Mouse (Mus musculus) right cerebral cortex, adult 18-20 months (tissue): ENCODE data around the gene Stxbp1.
"Not testable (repeated sequence)": the region's sequence is repeated elsewhere in the genome, so short reads cannot be mapped to it uniquely, and the experiment has no call there.

Experiments
- DNase-seq: peaks from one replicate; pipeline ENCODE4 v3.0.0; 2022; ENCODE audit warnings: mixed read lengths

Gene Stxbp1

GRCm38 (mm10) chr2:32870275-32871100 lies 23.4 kb upstream of the Stxbp1 start:
- no peak for DNase-seq

DNA sequence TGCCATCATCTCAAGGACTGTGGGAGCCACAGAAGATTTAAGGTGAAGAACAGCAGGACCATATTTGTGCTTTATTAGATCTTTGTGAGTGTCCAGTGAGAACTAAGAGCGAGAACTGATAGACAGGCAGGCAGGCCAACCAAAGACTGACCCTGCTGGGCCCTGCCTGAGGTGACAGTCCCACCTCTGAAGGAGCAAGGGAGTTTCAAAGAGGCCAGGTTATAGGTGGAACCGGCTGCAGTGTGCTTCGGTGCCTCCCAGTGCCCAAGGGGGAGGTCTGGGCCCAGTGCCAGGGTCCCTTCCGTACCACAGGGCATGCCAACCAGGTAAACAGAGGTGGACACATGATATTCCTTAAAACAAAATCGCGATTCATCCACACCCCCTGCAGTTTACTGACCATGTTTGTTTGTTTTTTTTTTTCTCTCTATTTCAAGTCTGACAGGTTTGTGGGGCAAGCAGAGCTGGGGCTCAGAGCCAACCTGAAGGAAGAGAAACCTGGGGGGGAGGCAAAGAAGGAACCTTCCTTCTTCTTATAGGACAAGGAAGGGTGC lies 22.8 kb upstream of the Stxbp1 start:
- no peak for DNase-seq

- DNase-seq, result no peak
Observed at GRCm38 (mm10) chr2:32867354-32867753, 20.3 kb upstream of the Stxbp1 start.

GRCm38 (mm10) chr2:32864755-32865154 lies 17.7 kb upstream of the Stxbp1 start:
- no peak for DNase-seq

GRCm38 (mm10) chr2:32863317-32863716 lies 16.3 kb upstream of the Stxbp1 start:
- DNase-seq, result no peak

GRCm38 (mm10) chr2:32860799-32861198 lies 13.8 kb upstream of the Stxbp1 start:
- DNase-seq, result no peak

- DNase-seq, result no peak
Observed at GRCm38 (mm10) chr2:32859622-32860012, 12.6 kb upstream of the Stxbp1 start.

DNA sequence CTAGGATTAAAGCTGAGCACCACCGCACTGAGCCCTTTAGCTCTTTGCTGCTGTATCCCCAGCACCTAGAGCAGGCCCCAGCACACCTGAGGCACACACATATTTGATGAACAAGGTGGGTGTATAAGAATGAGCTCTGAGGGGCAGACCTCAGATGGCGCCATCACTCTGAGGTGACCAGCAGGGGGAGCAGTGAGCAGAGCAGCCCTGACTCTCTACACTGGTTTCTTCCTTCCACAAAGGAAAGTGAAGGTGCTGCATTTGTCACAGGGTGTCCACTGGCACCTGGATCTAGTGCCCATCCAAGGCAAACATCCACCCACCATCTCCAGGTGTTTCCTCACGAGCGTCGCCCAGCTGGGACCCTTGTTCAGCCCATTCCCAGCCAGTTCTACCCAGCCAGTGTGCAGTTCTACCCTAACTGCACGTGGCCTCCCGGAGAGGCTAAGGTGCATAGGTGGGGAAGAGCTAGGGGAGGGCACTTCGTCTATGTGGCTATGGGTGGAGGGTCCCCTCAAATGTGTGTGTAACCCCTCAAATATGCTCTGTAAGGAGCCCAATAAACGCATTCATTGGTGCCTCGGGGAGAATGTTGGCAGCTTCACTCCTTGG lies 12.1 kb upstream of the Stxbp1 start:
- DNase-seq, result no peak

GRCm38 (mm10) chr2:32857584-32857983 lies 10.5 kb upstream of the Stxbp1 start:
- DNase-seq, result peak; percentile 88

DNA sequence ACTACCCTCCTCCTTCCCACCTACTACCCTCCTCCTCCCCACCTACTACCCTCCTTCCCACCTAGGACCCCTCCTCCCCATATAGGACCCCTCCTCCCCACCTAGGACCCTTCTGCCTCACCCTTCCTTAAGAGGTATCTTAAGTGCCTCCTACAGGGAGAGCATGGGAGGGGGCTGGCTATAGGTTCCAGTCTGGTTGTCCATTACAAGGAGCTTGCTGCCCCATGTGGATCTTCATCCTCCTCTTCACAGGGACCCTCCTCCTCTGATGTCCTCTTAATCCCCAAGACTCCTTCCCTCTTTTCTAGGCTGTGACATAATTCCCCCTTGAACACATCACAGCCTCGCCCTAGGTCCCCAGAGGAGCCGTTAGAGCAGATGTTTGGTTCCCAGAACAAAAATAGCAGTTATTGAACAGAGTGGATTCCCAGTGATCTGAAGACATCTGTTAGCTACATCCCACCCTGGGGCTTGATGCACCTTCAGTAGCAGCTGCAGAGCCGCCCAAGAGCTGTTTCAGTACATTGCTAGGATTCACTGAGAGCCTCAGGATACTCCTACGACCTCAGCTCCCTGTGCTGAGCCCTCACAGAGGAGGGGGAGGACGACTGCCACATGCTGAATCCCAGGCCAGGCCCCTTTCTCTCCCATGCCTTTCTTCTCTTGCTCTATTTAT lies 8.9 kb upstream of the Stxbp1 start:
- no peak for DNase-seq

DNA sequence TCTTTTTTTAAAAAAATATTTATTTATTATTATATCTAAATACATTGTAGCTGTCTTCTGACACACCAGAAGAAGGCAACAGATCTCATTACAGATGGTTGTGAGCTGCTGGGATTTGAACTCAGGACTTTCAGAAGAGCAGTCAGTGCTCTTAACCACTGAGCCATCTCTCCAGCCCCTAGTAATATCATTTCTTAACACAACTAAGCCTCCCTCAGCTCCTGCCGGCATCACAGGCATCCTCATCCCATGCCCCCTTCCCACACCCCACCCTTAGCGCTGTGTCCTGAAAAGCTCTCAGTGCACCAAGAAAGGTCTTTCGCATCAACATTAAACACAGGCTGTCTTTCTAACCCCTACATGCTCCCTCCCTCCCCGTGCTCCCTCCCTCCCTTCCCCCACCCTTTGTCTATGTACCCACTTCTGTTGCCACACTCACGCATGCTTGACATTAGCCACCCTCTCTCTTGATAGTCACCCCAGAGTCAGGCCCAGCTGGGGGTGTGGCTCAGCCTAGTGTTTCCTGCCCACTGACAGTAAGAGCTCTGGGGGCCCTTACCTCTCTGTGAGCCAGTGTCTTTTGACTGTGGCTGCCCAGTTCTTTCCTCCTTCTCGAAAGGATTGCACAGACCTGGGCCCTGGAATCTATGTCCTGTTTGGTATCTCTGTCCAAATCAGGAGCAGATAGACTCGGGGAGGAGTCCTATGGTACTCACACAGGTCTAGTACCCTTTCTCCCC lies 8.2 kb upstream of the Stxbp1 start:
- DNase-seq, result no peak

DNA sequence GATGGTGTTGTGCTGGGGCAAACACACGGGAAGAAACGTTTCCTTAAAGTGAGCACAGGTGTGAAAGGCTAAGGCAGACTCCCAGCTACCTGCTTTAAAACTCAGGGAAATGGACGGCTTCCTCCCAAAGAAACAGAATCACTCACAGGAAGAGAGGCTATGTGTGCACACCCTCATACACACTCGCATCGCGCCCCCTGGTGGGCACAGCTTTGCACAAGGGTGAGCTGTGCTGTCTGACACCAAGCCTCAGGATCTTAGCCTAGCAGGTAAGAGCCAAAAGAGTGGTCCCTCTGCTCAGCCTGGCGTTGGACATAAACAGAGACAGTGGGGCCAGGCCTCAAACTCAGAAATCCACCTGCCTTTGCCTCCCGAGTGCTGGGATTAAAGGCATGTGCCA lies 7.2 kb upstream of the Stxbp1 start:
- DNase-seq, result peak; percentile 86

GRCm38 (mm10) chr2:32853716-32854115 lies 6.7 kb upstream of the Stxbp1 start:
- not testable (repeated sequence) for DNase-seq

GRCm38 (mm10) chr2:32852156-32852555 lies 5.1 kb upstream of the Stxbp1 start:
- peak; percentile 89 for DNase-seq

DNA sequence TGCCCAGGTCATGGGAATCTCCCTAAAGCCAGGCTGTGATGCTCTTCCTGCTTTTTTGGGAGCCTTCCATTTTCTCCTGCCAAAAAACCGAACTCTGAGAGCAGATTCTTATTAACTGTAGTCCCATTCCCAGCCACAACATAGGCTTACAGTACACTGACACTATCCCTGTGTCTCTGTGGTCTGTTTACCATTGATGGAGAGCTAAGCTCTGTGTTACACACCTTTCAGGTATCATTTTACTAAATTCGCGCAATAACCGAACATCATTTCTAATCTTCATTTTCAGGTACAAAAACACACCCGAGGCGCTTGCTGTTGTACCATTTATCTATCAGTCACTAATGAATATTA lies 400 bp upstream of the Stxbp1 start:
- no peak for DNase-seq

GRCm38 (mm10) chr2:32846101-32846804 lies 792 bp downstream of the Stxbp1 start:
- peak; percentile 85 for DNase-seq

- DNase-seq, result no peak
Observed at GRCm38 (mm10) chr2:32845572-32846100, 1.4 kb downstream of the Stxbp1 start.

DNA sequence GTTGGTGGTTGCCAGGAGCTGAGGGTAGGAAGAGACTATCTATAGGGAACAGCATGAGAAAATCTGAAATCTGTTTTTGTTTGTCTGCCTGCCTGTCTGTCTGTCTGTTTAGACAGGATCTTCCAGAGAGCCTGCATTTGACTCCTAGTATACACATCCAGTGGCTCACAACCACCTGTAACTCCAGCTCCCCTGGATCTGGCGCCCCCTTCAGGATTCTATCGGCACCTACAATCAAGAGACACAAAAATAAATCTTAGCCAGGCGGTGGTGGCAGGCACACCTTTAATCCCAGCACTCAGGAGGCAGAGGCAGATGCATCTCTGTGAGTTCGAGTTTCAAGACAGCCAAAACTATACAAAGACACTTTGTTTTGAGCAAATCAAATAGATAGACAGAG lies 4.5 kb downstream of the Stxbp1 start:
- DNase-seq, result no peak

DNA sequence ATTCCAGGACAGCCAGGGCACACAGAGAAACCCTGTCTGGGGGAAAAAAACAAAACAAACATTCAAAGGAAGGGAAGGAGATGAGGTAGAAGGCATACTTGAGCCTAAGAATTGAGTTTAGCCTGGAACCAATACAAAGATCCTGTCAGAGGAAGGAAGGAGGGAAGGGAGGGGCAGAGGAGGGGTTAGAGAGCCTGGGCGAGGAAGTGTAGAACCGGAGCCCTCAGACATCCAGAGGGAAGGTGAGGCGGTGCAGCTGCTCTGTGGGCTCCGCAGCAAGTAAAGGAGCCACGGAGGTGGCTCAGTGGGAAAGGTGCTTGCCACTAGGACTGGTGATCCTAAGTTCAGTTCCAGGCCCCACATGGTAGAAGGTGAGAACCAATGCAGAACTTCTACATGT lies 5.9 kb downstream of the Stxbp1 start:
- no peak for DNase-seq

DNA sequence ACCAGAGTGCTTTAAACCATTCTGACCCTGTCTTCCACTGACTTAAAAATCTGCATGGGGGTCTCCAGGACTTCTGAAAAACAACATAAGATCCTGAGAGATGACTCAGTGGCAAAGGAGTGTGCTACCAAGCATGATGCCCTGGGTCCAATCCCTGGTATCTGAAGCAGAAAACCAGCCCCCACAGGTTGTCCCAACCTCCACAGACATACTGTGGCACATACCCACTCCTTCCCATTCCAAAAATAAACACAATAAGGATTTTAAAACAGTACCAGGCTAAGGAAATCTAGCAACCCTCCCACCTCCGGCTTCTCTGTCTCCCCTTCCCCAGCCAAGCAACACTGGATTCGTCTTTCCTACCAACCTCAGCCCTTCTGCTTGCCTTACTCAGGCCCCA lies 7.8 kb downstream of the Stxbp1 start:
- peak; percentile 35 for DNase-seq

DNA sequence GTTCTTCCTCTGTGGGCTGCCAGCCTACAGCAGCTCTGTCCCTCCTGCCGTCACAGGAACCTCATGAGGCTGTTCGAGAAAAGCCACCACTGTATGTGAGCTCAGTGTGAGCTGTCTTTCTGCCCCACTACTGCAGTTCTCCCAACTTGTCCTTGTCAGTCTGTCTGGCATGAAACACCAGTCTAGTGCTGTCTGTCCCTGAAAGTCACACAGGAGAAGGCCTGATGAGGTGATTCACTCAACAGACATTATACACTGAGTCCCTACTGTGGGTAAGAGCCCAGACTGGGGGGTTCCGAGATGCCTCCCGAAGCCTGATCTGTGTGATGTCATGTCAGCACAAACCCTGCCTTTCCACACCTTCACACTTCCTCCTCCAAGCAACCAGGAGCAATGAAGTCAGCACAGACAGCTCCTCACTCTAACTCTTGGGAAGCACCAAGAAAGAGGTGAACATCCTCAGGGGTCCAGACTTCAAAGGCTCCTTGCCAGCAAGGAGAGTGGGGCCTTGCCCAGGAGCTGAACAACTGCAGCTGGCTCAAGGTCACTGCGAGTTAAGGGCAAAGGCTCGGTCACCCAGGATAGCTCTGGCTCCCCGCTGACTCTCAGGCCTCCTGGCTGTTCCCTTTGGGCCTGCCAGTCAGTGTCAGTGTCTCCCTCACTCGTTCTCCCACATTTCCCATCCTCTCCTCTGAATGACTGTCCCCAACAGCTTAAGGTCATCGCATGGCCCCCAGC lies 8.7 kb downstream of the Stxbp1 start:
- DNase-seq, result no peak
